Mouse (Mus musculus) heart, postnatal 0 days (tissue): ENCODE measurements around the gene Nt5c3. TPM values are rescaled to one million over a fixed set of nuclear protein-coding genes. Genes with fewer than 3 reads are reported as not detected.
A peak's percentile ranks its signal among the peaks of the same experiment; 100 is the strongest.

ENCODE experiments used
- ATAC-seq: fragments of 200-750 bp; cut with Nextera tagmentation; 2 replicates; pipeline ENCODE4 v1.8.0; 2017; ENCODE audit warnings: low read depth, moderate number of reproducible peaks, moderate library complexity; ENCODE audit not compliant: insufficient read depth
- DNase-seq: peaks from one replicate; pipeline ENCODE4 v3.0.0-alpha.2; 2016; ENCODE audit warnings: low spot score
- H3K27ac ChIP-seq: fragments of 300-500 bp; sonication (generic); 2 replicates; pipeline ENCODE4 v1.5.1; 2014; ENCODE audit warnings: low read depth, mild to moderate bottlenecking
- H3K27me3 ChIP-seq: fragments of 300-500 bp; sonication (generic); 2 replicates; pipeline ENCODE4 v1.6.1; 2014; ENCODE audit warnings: low read length, mixed read lengths; ENCODE audit not compliant: control insufficient read depth, insufficient read depth
- H3K36me3 ChIP-seq: fragments of 300-500 bp; sonication (generic); replicated peaks from 2 replicates; pipeline ENCODE4 v1.6.1; 2014; ENCODE audit warnings: low read length, mixed read lengths; ENCODE audit not compliant: control insufficient read depth, insufficient read depth
- H3K4me1 ChIP-seq: fragments of 300-500 bp; sonication (generic); 2 replicates; pipeline ENCODE4 v1.6.1; 2014; ENCODE audit warnings: antibody characterized with exemption; ENCODE audit not compliant: control insufficient read depth, insufficient read depth
- H3K4me2 ChIP-seq: fragments of 300-500 bp; sonication (generic); 2 replicates; pipeline ENCODE4 v1.6.1; 2014; ENCODE audit warnings: low read depth, mild to moderate bottlenecking, low read length, moderate library complexity
- H3K4me3 ChIP-seq: fragments of 300-500 bp; sonication (generic); 2 replicates; pipeline ENCODE4 v1.5.1; 2014; ENCODE audit warnings: low read depth, low read length
- H3K9ac ChIP-seq: fragments of 300-500 bp; sonication (generic); replicated peaks from 2 replicates; pipeline ENCODE4 v1.6.1; 2014; ENCODE audit warnings: low read depth, low read length, mixed read lengths
- H3K9me3 ChIP-seq: fragments of 300-500 bp; sonication (generic); replicated peaks from 2 replicates; pipeline ENCODE4 v1.6.1; 2016; ENCODE audit warnings: low read length; ENCODE audit not compliant: control insufficient read depth
- CTCF ChIP-seq: IDR thresholded peaks from 2 replicates; pipeline ENCODE4 v1.5.1; 2016; ENCODE audit warnings: antibody characterized with exemption, control low read depth, low read depth
- EP300 ChIP-seq: IDR thresholded peaks from 2 replicates; pipeline ENCODE4 v1.6.1; 2016; ENCODE audit warnings: antibody characterized with exemption, low read depth
- WGBS: fragments of 180-500 bp; shearing (Covaris S2); extraction: QIAGEN DNeasy Blood & Tissue Kit; methylation state at CpG from one replicate; pipeline ENCODE4 v1.1.7; 2014; 5-methylcytosine and 5-hydroxymethylcytosine counted together
- polyA plus RNA-seq: library from polyadenylated mRNA; unstranded; fragments of >200 nt; fragmentation: Nextera tagmentation; extraction: Ambion mirVana; gene quantifications from 2 replicates; pipeline ENCODE4 v1.2.1, GENCODE M21; 2015
- total RNA-seq: library from RNA; depleted of rRNA; stranded (reverse); fragments of >200 nt; gene quantifications from 2 replicates; pipeline ENCODE4 v1.2.3, GENCODE M21; 2014; ENCODE audit warnings: low replicate concordance

Nt5c3 gene
- total and polyA plus RNA-seq, 2 experiments from 2014 or later, result 65.3 to 95.9 TPM

GRCm38 (mm10) chr6:56906121-56906846 lies 17.4 kb downstream of the Nt5c3 start:
- no peak overlapping the region for H3K9ac ChIP-seq
- TF ChIP-seq CTCF (no peak), EP300 (no peak)
- 62% methylated on average over 8 of the region's 8 CpGs for WGBS
- no peaks in the 10 kb centered on the region for H3K27me3 ChIP-seq
- no peak for DNase-seq
- no peak for ATAC-seq
- peaks cover 20% of the 10 kb centered on the region for H3K4me1 ChIP-seq
- H3K27ac ChIP-seq, result no peak overlapping the region
- no peak overlapping the region for H3K4me2 ChIP-seq
- H3K4me3 ChIP-seq, result no peak overlapping the region
- no peaks in the 10 kb centered on the region for H3K9me3 ChIP-seq
- no peaks in the 10 kb centered on the region for H3K36me3 ChIP-seq

GRCm38 (mm10) chr6:56905486-56905885 lies 18.2 kb downstream of the Nt5c3 start:
- Histone ChIP-seq H3K27ac (no peak overlapping the region), H3K4me2 (no peak overlapping the region), H3K4me3 (no peak overlapping the region), H3K9ac (no peak overlapping the region), H3K9me3 (no peaks in the 10 kb centered on the region), H3K36me3 (no peaks in the 10 kb centered on the region), H3K4me1 (peaks cover 20% of the 10 kb centered on the region), H3K27me3 (no peaks in the 10 kb centered on the region)
- 89% methylated on average over 5 of the region's 5 CpGs for WGBS
- ATAC-seq (no peak), DNase-seq (no peak)
- no peak for TF ChIP-seq EP300
- no peak for TF ChIP-seq CTCF

- peaks cover 20% of the 10 kb centered on the region for H3K4me1 ChIP-seq
- no peak for ATAC-seq
Observed at GRCm38 (mm10) chr6:56904982-56905381, 18.8 kb downstream of the Nt5c3 start.

GRCm38 (mm10) chr6:56904330-56904729 lies 19.4 kb downstream of the Nt5c3 start:
- ATAC-seq, result no peak
- TF ChIP-seq EP300 (no peak), CTCF (no peak)
- Histone ChIP-seq H3K27me3 (no peaks in the 10 kb centered on the region), H3K4me3 (no peak overlapping the region), H3K9ac (peak overlapping the region; percentile 27; the same call in 1 of the 2 replicates), H3K9me3 (no peaks in the 10 kb centered on the region), H3K27ac (peak overlapping the region; percentile 72), H3K4me1 (peaks cover 20% of the 10 kb centered on the region), H3K36me3 (no peaks in the 10 kb centered on the region), H3K4me2 (peak overlapping the region; percentile 39)
- 34% methylated on average over 1 of the region's 1 CpGs for WGBS
- no peak for DNase-seq

More at GRCm38 (mm10) chr6:56904982-56905381, 18.8 kb downstream of the Nt5c3 start:
- whole genome bisulfite sequencing, result 81% methylated on average over 2 of the region's 2 CpGs
- Histone ChIP-seq H3K27ac (peak overlapping the region; percentile 72), H3K4me2 (no peak overlapping the region), H3K27me3 (no peaks in the 10 kb centered on the region), H3K9ac (no peak overlapping the region; the same call in 1 of the 2 replicates), H3K9me3 (no peaks in the 10 kb centered on the region), H3K4me3 (no peak overlapping the region), H3K36me3 (no peaks in the 10 kb centered on the region)
- no peak for DNase-seq
- TF ChIP-seq CTCF (no peak), EP300 (no peak)

GRCm38 (mm10) chr6:56903831-56904230 lies 19.9 kb downstream of the Nt5c3 start:
- WGBS, result 16% methylated on average over 6 of the region's 6 CpGs
- ATAC-seq (no peak), DNase-seq (peak; percentile 71)
- Histone ChIP-seq H3K27ac (peak overlapping the region; percentile 72), H3K4me1 (peaks cover 20% of the 10 kb centered on the region), H3K4me2 (peak overlapping the region; percentile 39), H3K9ac (peak overlapping the region; percentile 27; the same call in 1 of the 2 replicates), H3K4me3 (no peak overlapping the region), H3K9me3 (no peaks in the 10 kb centered on the region), H3K36me3 (no peaks in the 10 kb centered on the region), H3K27me3 (no peaks in the 10 kb centered on the region)
- no peak for TF ChIP-seq CTCF
- TF ChIP-seq EP300, result no peak
